Mouse (Mus musculus) NIH3T3 (cell line): ENCODE data around the gene Ly6g5c.

Source experiments
- DNase-seq: peaks from one replicate; pipeline ENCODE4 v3.0.0-alpha.2; 2012; ENCODE audit warnings: low read depth

Ly6g5c gene

DNA sequence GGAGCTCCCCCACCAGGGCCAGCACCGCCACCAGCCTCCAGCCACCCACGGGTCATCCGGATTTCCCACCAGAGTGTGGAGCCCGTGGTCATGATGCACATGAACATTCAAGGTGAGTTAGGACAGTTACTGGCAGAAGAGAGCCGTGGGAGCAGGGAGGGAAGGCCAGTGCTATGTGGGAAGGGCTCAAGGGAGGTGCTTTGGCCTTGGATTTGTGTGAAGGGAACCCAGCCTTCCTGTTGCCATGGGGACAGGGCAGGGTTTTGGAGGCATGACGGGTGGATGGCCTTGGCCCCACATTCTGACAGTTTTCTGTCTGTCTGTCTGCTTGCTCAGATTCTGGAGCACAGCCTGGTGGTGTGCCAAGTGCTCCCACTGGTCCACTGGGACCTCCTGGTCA is 33.9 kb downstream of the Ly6g5c start:
- no peak for DNase-seq

DNA sequence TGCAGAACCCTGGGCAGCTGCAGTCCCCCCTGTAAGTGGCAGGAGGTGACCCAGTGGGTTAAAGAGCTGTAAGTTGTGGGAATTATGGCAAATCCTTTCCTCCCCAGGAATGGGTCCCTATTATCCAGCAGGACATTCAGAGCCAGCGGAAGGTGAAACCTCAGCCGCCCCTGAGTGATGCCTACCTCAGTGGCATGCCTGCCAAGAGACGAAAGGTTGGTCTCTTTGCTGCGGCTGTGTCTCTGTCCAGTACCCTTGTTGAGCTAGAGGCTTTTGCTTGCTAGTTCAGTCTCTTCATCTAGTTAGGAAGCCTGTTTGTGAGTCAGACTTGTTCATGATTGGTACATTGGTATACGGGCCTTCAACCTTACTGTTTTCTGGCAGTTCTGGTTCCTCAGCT is 38.1 kb downstream of the Ly6g5c start:
- DNase-seq: no peak

DNA sequence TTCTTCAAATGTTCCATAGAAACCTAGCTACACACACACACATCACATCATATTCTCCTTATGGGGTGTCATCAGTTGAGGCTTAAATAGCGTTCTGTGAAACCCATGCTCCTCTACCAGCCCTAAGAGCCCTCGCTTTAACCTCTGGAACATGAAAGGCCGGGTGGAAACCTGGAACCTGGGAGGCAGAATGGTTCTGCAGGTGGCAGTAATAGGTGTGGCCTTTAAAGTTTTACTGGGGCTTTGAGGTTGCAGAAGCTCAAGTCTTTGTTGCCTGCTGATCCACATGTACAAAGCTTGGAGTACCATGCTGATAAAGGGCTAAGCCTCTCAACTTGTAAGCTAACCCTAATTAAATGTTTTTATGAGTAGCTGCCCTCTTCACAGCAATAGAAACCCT is 39.3 kb downstream of the Ly6g5c start:
- DNase-seq: peak; percentile 24

DNA sequence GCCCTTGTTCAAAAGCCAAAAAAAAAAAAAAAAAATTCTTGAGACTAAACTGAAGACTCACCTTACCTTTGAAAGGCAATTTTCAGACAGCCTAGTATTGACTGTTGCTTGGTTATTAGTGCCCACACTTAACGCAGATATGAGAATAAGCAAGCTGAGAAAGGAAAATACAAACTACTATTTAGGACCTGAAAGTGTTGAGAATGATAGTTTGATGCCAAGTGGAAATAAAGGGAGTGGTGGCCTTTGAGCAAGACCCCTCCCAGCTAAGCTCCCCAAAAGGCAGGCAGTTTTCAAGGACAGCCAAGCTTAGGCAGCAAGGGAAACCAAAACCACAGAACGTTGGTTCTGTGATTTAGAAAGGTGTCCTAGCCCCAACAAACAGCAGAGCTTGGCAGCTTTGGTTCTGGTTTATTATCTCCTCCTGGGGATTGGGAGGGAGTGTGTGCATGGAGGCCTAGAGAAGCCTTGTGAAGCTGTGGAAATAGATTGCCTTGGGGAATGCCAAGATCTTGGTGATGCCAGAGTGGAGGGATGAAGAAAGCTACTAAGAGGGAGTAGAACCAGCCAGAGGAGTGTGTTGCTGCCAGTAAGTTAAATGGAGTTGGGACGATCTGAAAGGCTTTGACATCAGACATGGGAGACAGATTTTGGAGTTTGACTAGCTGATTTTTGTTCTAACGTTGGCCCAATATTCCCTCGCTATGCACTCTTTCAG is 40.0 kb downstream of the Ly6g5c start:
- DNase-seq: peak; percentile 56

DNA sequence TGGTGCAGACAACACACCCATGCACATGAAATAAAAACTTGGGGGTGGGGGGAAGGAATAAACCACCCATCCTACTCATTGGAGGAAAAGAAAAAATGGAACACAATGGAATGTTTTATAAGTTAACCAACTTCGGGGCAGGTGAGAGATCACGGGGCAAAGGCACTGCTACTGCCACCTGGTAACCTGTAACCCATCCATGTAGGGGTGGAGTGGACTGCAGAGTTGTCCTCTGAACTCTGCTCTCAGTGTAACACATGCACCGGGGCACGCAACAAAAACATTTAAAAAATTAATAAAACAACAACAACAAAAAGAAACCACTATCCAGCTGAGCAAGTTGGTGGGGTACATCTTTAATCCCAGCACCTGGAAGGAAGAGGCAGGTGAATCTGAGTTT is 44.0 kb downstream of the Ly6g5c start:
- DNase-seq: no peak

DNA sequence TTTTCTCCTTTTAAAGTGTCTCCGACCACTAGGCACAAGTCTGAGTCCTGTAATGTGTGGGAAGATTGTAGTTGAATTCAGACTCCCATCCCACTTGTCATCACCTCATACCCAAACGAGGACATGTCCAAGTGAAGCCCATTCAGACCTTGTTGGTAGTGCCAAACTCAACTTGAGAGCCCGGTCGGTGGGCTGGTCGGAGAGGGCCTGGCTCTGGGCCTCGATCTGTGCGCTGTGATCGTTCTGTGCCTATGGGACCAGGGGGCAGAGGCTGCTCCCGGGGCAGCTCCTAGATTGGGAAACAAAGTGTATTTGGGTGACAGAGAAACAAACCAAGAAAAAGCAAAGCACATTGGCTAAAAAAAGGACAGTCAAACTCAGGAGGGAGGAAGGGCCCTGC is 45.0 kb downstream of the Ly6g5c start:
- DNase-seq: no peak

DNA sequence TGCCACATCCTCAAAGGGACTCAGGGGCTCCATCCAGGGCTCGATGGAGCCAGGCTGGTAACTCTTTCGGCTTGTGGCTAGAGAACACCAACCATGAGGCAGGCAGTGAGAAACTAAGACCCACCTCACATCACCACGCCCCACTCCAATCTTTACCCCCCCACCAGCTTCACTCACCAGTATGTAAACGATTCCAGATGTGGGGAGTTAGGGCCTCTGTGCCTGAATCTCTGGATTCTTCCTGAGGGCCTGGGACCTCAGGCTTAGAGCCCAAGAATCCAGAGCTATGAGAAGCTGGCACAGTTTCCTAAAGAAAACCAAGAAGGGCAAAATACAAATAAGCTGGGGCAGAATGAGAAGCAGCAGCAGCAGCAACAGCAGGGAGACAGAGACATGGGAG is 45.9 kb downstream of the Ly6g5c start:
- DNase-seq: peak; percentile 81

DNA sequence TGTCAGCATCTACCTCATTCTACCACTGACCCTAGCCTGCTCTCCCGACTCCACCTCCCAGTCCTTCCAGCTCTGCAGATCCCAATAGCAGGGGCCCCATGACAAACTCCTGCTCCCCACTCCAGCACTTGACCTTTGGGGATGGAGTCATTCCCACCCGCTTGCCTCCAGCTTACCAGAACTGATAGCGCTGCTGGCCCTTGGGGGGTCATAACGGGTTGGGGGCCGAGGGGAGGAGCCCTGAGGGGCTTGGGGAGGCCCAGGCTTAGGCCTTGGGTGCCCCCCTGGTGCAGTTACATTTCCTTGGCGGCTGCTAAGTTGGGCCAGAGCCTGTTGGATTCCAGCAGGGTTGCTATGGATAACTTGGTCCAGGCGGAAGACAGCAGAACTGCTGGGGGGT is 46.5 kb downstream of the Ly6g5c start:
- DNase-seq: no peak

DNA sequence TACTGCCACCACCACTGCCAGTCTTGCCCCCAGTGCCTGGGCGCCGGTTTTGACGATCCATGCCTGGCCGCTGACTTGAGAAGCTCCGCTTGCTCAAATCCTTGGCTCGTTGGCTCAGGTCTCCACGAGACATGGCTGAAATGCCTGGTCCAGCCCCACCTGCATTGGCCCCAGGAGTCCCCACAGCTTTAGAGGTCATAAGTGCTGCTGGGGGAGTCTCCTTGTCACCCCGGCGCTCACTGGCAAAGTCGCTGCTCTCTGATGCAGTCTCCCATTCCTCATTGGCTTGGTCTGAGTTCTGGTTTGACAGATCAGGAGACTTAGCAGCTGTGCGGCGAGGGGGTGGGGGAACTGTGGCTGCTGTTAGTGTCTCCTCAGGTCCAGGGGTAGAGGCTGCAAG is 47.4 kb downstream of the Ly6g5c start:
- DNase-seq: no peak

DNA sequence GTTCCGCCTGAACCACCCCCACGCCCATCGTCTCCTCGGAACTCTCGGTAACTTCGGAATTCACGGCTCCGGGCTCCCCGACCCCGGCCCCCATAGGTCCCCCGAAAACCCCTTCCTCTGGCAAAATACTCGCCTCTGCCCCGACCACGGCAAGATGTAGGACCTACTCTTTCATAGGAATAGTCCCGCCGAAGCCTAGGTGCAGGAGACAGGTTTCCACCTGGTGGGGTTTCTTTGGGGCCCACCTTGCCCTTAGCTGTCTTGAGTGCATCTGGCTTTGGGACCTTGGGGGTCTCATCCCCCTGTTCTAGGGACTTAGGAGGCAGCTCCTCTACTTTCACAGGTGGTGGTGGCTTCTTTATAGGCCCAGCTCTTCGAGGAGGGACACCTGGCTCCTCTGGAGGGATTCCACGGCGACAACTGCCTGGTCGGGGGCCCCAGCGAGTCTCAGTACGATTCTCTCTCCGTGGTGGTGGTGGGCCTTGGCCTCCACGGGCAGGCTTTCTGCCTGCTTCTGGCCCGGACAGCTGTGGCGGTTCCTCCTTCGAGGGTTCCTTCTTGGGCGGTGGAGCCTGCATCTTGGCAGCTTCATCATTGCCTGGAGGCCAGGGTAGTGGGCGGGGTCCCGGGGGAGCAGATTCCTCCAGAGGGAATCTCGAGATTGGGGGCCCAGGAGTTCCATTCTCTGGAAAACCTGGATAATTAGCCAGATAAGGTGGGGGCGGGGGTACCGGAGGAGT is 48.6 kb downstream of the Ly6g5c start:
- DNase-seq: no peak

DNA sequence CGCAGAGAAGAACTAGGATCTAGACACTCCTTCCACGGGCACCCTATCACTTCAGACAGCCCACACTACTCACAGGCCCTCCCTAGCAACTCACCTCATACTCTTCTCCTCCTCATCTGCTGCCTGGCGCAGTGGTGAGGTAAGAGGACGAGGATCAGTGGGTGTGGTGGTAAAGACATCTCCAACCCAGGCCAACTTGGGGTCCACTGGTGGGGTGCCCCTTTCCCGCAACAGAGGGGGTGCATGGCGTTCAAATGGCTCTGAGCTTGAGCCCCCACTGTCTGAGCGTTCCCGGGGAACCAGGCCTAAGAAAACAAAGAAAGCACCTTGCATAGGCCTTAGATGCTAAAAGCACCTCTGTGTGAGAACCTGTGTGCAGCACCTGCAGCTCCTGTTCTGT is 49.2 kb downstream of the Ly6g5c start:
- DNase-seq: no peak

DNA sequence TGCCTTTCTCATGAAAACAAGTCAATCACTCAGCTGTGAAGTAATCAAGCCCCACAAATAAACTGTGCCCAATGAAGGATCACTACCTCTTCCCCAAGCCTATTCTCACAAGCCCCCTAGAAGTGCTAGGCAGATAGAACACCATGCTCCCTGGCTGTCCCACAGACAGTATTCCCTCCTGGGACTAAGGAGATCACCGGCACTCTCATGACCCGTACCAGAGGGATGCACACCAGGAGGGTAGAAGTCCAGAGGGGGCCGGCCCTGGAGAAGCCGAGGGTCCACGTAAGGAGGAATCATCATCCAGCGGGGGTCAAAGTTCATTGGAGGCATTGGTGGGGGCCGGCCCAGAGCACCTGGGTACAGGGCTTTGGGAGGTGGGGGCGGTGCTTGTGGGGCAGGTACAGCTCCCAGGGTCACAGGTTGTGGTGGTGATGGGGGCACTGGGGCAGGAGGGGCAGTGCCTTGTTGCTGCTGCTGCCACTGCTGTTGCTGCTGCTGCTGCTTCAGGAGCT is 49.6 kb downstream of the Ly6g5c start:
- no peak for DNase-seq

DNA sequence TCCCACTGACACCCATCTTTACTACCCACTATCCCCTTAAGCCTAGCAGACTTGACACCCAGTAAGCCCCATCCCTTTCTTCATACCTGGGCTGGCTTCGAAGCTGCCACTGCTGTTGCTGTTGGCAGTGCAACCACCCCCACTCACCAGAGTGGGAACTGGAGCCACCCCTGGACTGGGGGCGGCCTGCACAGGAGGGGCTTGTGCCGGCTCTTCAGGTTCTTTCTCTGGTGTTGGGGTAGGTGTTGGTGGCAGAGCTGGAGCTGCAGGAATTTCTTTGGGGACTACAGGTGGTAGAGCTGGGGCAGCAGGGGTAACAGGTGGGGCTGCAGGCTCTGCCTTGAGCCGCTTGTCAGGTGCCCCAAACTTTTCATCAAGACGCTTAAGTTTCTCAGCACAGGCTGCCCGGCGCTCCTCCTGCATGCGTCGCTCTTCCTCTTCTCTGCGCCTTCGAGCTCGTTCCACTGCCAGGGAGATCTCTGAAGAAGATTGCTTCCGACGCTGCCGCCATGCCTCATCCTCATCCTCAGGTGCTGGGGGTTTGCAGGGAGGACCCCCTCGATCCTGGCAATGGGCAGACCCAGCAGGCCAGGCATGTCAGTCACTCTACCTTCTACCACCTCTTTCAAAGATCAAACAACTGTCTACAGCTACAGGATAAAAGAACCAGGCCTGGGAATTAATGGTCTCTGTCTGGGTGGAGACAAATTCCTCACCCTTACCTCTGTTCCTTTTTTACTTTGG is 50.9 kb downstream of the Ly6g5c start:
- no peak for DNase-seq

DNA sequence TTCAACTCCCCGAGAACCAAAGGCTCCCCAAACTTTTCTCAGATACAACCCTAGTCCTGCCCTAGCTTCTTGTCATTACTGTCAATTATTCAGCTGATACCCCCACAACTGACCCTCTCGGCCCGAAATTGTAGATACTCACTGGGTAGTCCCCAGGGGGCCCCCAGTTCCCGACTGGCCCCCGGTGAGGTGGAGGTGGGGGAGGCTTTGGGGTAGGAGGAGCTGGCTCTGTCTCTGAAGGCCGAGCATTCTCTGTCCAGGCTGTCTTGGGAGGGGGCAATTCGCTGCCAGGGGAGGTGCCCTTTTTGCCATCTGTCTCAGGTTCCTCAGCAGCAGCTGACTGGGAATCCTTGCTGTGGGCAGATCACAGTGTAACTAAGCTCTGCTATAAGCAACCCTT is 51.6 kb downstream of the Ly6g5c start:
- no peak for DNase-seq

DNA sequence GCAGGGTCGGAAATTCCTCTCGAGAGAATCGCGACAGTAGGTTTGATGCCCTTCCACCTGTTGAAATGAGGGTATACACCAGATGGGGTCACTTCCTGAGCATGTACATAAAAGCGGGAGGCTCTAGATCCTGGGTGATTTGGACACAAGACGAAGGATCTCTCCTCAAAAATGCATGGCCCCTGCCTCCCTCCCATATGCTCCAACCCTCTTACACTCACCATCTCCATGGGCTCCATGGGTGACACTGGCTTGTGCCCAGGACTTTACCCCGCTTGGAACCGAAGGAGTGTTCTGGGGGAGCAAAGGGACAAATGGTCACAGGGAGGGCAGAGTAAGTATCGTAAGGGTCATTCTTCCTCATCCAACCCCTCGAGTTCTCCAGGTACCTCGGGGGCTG is 53.3 kb downstream of the Ly6g5c start:
- no peak for DNase-seq
